Mouse (Mus musculus) neural tube, embryonic 15.5 days (tissue): ENCODE results near the gene Cep131. TPM values are rescaled to one million over a fixed set of nuclear protein-coding genes. Genes with fewer than 3 reads are reported as not detected.
A peak's percentile ranks its signal among the peaks of the same experiment; 100 is the strongest.

ENCODE experiments used
- ATAC-seq: fragments of 200-750 bp; cut with Nextera tagmentation; 2 replicates; pipeline ENCODE4 v1.8.0; 2017; ENCODE audit warnings: mild to moderate bottlenecking, moderate TSS enrichment, moderate library complexity; ENCODE audit not compliant: low FRiP score
- H3K27ac ChIP-seq: fragments of 300-500 bp; sonication (generic); replicated peaks from 2 replicates; pipeline ENCODE4 v1.5.1; 2015; ENCODE audit warnings: mild to moderate bottlenecking, inconsistent platforms
- H3K27me3 ChIP-seq: fragments of 300-500 bp; sonication (generic); replicated peaks from 2 replicates; pipeline ENCODE4 v1.6.1; 2015; ENCODE audit warnings: inconsistent platforms
- H3K36me3 ChIP-seq: fragments of 300-500 bp; sonication (generic); 2 replicates; pipeline ENCODE4 v1.6.1; 2015; ENCODE audit warnings: inconsistent platforms
- H3K4me1 ChIP-seq: fragments of 300-500 bp; sonication (generic); 2 replicates; pipeline ENCODE4 v1.6.1; 2015; ENCODE audit warnings: inconsistent platforms
- H3K4me2 ChIP-seq: fragments of 300-500 bp; sonication (generic); 2 replicates; pipeline ENCODE4 v1.6.1; 2015; ENCODE audit warnings: inconsistent platforms, mild to moderate bottlenecking, moderate library complexity
- H3K4me3 ChIP-seq: fragments of 300-500 bp; sonication (generic); replicated peaks from 2 replicates; pipeline ENCODE4 v1.5.1; 2015; ENCODE audit warnings: mild to moderate bottlenecking, inconsistent platforms
- H3K9ac ChIP-seq: fragments of 300-500 bp; sonication (generic); replicated peaks from 2 replicates; pipeline ENCODE4 v1.6.1; 2015; ENCODE audit warnings: mild to moderate bottlenecking, inconsistent platforms
- H3K9me3 ChIP-seq: fragments of 300-500 bp; sonication (generic); replicated peaks from 2 replicates; pipeline ENCODE4 v1.6.1; 2016; ENCODE audit warnings: inconsistent platforms
- WGBS: fragments of 180-500 bp; shearing (Covaris S2); methylation state at CpG from one replicate; pipeline ENCODE4 v1.1.7; 2015; ENCODE audit warnings: mixed read lengths; 5-methylcytosine and 5-hydroxymethylcytosine counted together
- microRNA counts: library from miRNA; unstranded; fragments of <30 nt; microRNA quantifications from one replicate; lab custom pipeline; 2016
- microRNA-seq: library from miRNA; unstranded; fragments of <30 nt; microRNA quantifications from one replicate; pipeline ENCODE4, GENCODE M21; 2017
- polyA plus RNA-seq: library from polyadenylated mRNA; unstranded; fragments of >200 nt; fragmentation: Nextera tagmentation; extraction: Ambion mirVana; gene quantifications from 2 replicates; pipeline ENCODE4 v1.2.1, GENCODE M21; 2015

Gene Cep131
- polyA plus RNA-seq, 1 experiment from 2014 or later, result 26.0 TPM

DNA sequence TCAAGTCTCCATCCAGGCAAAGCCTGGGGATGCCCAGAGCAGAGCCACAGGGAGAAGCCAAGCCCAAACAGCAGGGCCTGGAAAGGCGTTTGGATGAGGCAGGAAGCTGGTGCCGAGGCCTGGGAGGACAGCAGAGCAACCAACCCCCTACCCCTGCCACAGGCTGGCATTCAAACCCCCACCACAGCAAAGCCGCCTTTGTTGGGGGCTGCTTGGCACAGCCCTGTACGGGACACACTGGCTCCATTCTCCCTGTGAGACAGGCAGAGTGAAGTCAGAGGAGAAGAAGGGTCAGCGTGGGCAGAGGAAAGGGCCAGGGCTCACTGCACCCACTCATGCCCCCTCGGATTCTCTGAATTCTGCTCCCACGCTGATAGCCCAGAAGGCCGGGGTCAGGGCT lies 69.6 kb downstream of the Cep131 start:
- Histone ChIP-seq H3K36me3 (peaks cover 39% of the 10 kb centered on the region), H3K4me2 (no peak overlapping the region), H3K4me3 (no peak overlapping the region), H3K27me3 (no peaks in the 10 kb centered on the region; the same call in 1 of the 2 replicates), H3K4me1 (peaks cover 19% of the 10 kb centered on the region), H3K9ac (no peak overlapping the region), H3K27ac (0 out of 2 replicates have a peak overlapping the region, but pooled peaks have one; percentile 23), H3K9me3 (no peaks in the 10 kb centered on the region)
- 81% methylated on average over 8 of the region's 8 CpGs for WGBS
- ATAC-seq, result no peak

- WGBS, result 92% methylated on average over 4 of the region's 4 CpGs
- 0 out of 2 replicates have a peak overlapping the region, but pooled peaks have one; percentile 20 for H3K9ac ChIP-seq
- peaks cover 18% of the 10 kb centered on the region for H3K4me1 ChIP-seq
- H3K9me3 ChIP-seq, result no peaks in the 10 kb centered on the region
- peaks cover 58% of the 10 kb centered on the region for H3K36me3 ChIP-seq
- ATAC-seq, result no peak
- H3K27me3 ChIP-seq, result no peaks in the 10 kb centered on the region; the same call in 1 of the 2 replicates
- H3K4me2 ChIP-seq, result peak overlapping the region; percentile 2; the same call in 1 of the 2 replicates
- no peak overlapping the region for H3K4me3 ChIP-seq
- H3K27ac ChIP-seq, result no peak overlapping the region
These were observed 71.9 kb downstream of the Cep131 start for GRCm38 (mm10) chr11:120014758-120015157.

MicroRNAs within 50 kb of the gene (microRNA counts, 519-probe panel; counts per million panel counts)
- microRNA mmu-miR-338-3p (lab: Ali Mortazavi, UCI) (2,903 counts per million, percentile 69 among the panel's probes with 10 or more counts), microRNA mmu-miR-338-5p (lab: Ali Mortazavi, UCI) (1,690 counts per million, percentile 25 among the panel's probes with 10 or more counts)

Small RNA genes lying within 50 kb of the gene (microRNA-seq; reads per million reads assigned to microRNA genes)
- not detected for gene Gm25948
- gene Mir3065, result not detected
- gene Mir338, result not detected

Other genes with a start within 250 kb of the Cep131 start
- gene Chmp6, start 173.4 kb downstream of the Cep131 start, polyA plus RNA-seq, result 99.0 and 105 TPM in 2 replicates
- 16.6 and 20.5 TPM in 2 replicates for gene Baiap2, start 144.1 kb downstream of the Cep131 start, polyA plus RNA-seq
- gene Aatk, start 39.7 kb downstream of the Cep131 start, polyA plus RNA-seq, result 38.2 and 46.2 TPM in 2 replicates
- 22.3 and 23.9 TPM in 2 replicates for gene Tepsin, start 11.9 kb upstream of the Cep131 start, polyA plus RNA-seq
- 49.4 and 64.3 TPM in 2 replicates for gene Ndufaf8, start 12.1 kb upstream of the Cep131 start, polyA plus RNA-seq
- gene Slc38a10, start 64.5 kb upstream of the Cep131 start, polyA plus RNA-seq, result 107 and 112 TPM in 2 replicates
- 8.7 and 10.4 TPM in 2 replicates for gene Bahcc1, start 146.1 kb upstream of the Cep131 start, polyA plus RNA-seq